Mouse (Mus musculus): ENCODE measurements around the gene Abi3. TPM values are rescaled to one million over a fixed set of nuclear protein-coding genes. Genes with fewer than 3 reads are reported as not detected.
A peak's percentile ranks its signal among the peaks of the same experiment; 100 is the strongest.

Abi3 gene
- polyA plus RNA-seq, 1 experiment: 166 TPM

DNA sequence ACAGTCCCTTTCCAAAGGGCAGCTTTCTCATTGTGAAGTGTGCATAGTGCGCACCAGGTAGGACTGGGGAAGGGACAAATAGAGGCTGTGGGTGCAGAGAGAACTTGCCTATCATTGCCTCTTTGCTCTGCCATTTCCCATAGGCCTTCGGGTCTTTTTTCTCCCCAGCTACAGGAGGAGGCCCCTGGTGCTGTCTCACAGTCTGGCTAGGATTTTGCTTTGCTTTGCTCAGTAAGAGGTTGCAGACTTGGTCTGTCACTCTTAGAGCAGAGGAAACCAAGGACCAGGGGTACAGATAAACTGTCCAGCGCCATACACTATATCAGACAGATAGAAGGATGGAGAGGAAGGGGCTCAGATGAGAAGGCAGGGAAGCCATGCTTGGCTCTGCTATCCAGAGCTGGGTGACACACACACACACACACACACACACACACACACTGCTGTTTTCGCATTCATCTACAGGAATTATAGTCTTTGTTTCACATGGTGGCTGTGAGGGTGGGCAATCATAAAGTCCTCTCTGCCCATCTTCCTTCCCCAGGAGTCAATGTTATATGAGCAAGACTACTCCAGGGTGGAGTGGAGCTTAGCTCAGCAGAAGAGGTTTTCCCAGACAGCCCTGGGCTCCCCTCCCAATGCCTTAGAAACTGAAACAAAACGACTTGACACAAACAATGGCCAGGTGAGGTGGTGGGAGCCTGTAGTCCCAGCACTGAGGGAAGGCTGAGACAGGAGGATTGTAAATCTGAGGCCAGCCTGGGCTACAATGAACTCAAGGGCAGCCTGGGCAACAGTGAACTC, 1.4 kb downstream of the Abi3 start:
- Histone ChIP-seq H3K4me3 (ENCODE audit: extremely low read depth, insufficient read depth, insufficient read length) (peak overlapping the region; percentile 74), H3K27me3 (ENCODE audit: control insufficient read depth, insufficient read depth, low read length) (no peaks in the 10 kb centered on the region), H3K4me1 (ENCODE audit: control insufficient read depth, insufficient read depth, insufficient read length) (peaks cover 47% of the 10 kb centered on the region; the same call in 1 of the 2 replicates), H3K27ac (ENCODE audit: insufficient read depth, low read length) (peak overlapping the region; percentile 94), H3K36me3 (ENCODE audit: control insufficient read depth, insufficient read depth, low read length) (peaks cover 4% of the 10 kb centered on the region; the same call in 1 of the 2 replicates)
- TF ChIP-seq POLR2A (IDR thresholded peaks at IDR 0.05; ENCODE audit: low read depth, low read length) (no peak), CTCF (IDR thresholded peaks at IDR 0.05; ENCODE audit: extremely low read depth, insufficient read depth, insufficient read length, insufficient replicate concordance) (no peak)
- 31% methylated on average over 5 of the region's 5 CpGs for WGBS
- no peak for DNase-seq (ENCODE audit: low read depth in 1 of 2, low spot score in 2 of 2)

DNA sequence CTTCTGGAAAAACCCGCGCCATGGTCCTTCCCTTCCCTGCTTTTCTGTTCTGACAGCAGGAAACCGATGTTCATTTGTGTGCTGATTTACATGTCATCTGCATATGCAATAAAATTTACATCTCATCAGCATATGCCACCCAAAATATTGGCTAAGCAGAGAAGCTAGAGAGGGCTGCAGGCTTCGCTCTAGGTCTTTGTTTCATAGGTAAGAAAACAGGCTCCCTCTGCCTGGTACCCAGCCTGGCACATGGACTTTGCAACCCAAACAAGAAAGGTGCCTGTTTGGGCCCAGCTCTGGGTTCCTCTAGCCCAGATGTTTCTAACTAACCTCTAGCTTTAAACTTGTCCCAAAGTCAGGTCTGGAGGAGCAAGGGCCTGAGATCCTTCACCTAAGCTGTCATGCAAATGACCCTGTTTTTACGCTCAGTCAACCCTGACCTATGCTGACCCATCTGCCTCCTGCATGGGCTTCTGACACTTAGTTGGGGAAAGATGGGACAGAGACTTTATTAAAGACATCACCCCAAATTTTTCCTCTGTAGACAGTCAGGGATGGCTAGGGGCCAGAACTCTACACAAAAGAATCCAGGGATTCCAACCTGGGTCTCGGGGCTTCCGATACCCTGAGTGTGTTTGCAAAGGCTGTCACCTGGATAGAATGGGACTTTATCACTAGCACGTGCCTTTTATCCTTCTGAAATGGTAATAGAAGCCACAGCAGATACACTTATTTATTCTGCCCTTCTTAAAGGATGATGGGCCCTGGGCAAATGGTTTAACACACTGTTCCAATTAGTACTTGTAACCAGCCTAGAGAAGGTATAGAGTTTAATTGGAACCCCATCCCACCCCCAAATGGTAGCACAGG, 3.0 kb downstream of the Abi3 start:
- 51% methylated on average over 8 of the region's 8 CpGs for WGBS
- TF ChIP-seq CTCF (IDR thresholded peaks at IDR 0.05; ENCODE audit: extremely low read depth, insufficient read depth, insufficient read length, insufficient replicate concordance): no peak
- Histone ChIP-seq H3K27me3 (ENCODE audit: control insufficient read depth, insufficient read depth, low read length) (no peaks in the 10 kb centered on the region), H3K4me3 (ENCODE audit: extremely low read depth, insufficient read depth, insufficient read length) (peak overlapping the region; percentile 6; the same call in 1 of the 2 replicates), H3K4me1 (ENCODE audit: control insufficient read depth, insufficient read depth, insufficient read length) (peaks cover 50% of the 10 kb centered on the region; the same call in 1 of the 2 replicates), H3K36me3 (ENCODE audit: control insufficient read depth, insufficient read depth, low read length) (peaks cover 4% of the 10 kb centered on the region; the same call in 1 of the 2 replicates), H3K27ac (ENCODE audit: insufficient read depth, low read length) (peak overlapping the region; percentile 45)
- no peak for DNase-seq (ENCODE audit: low read depth in 1 of 2, low spot score in 2 of 2)

DNA sequence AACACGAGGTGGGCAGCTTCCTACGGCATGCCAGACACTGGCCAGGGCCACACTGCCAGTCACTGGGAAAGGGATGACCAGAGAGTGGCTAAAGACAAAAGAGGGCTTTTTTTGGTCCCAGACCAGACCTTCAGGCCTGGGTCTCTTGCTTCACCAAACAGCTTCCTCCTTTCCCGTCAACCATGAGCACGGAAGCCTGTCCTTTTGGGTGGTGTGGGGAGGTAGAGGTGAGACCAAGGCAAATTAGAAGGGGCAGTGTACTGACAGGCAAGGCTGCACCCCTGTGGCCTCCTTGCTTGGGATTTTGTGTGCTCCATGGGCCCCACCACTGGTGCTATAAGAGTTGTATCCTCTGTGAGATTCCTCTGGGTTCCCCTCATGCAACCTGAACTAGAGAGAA, 3.7 kb downstream of the Abi3 start:
- no peaks in the 10 kb centered on the region for H3K27me3 ChIP-seq (ENCODE audit: control insufficient read depth, insufficient read depth, low read length)
- DNase-seq (ENCODE audit: low read depth in 1 of 2, low spot score in 2 of 2): peak in 1 of 2 experiments; percentile 36
- peaks cover 4% of the 10 kb centered on the region; the same call in 1 of the 2 replicates for H3K36me3 ChIP-seq (ENCODE audit: control insufficient read depth, insufficient read depth, low read length)
- 35% methylated on average over 4 of the region's 4 CpGs for WGBS
- no peak for TF ChIP-seq POLR2A (IDR thresholded peaks at IDR 0.05; ENCODE audit: low read depth, low read length)
- no peak for TF ChIP-seq CTCF (IDR thresholded peaks at IDR 0.05; ENCODE audit: extremely low read depth, insufficient read depth, insufficient read length, insufficient replicate concordance)
- H3K4me3 ChIP-seq (ENCODE audit: extremely low read depth, insufficient read depth, insufficient read length): peak overlapping the region; percentile 6; the same call in 1 of the 2 replicates
- H3K27ac ChIP-seq (ENCODE audit: insufficient read depth, low read length): peak overlapping the region; percentile 45
- peaks cover 50% of the 10 kb centered on the region; the same call in 1 of the 2 replicates for H3K4me1 ChIP-seq (ENCODE audit: control insufficient read depth, insufficient read depth, insufficient read length)

DNA sequence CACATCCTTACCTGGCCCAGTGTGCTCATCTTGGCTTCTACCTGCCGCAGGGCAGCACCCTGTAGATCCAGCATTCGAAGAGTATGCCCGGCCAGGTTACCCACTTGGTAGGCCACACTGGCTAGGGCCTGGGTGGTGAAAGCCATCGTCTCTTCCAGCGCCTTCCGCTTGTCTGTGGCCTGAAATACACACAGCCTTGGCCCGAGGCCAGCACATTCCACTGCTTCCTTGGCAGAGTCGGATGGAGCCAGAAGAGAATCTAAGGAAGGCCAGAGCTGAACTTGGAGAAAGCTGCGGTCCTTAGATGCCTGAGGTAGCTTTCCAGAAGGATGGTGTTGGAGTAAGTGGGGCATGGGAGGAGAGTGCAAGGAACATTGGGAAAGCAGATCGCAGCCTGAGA, 5.2 kb downstream of the Abi3 start, which contains the start of gene Gngt2:
Gngt2 (plus strand) TSS at position 158 of the 400 bp plus-strand sequence.
- Histone ChIP-seq H3K4me3 (ENCODE audit: extremely low read depth, insufficient read depth, insufficient read length) (no peak within 1 kb of the TSS), H3K4me1 (ENCODE audit: control insufficient read depth, insufficient read depth, insufficient read length) (peaks cover 55% of the 10 kb centered on the region; the same call in 1 of the 2 replicates), H3K27me3 (ENCODE audit: control insufficient read depth, insufficient read depth, low read length) (no peaks in the 10 kb centered on the region), H3K36me3 (ENCODE audit: control insufficient read depth, insufficient read depth, low read length) (peaks cover 17% of the 10 kb centered on the region), H3K27ac (ENCODE audit: insufficient read depth, low read length) (peak within 1 kb of the TSS; percentile 71)
- no peak for TF ChIP-seq CTCF (IDR thresholded peaks at IDR 0.05; ENCODE audit: extremely low read depth, insufficient read depth, insufficient read length, insufficient replicate concordance)
- no peak for TF ChIP-seq POLR2A (IDR thresholded peaks at IDR 0.05; ENCODE audit: low read depth, low read length)
- no peak for DNase-seq (ENCODE audit: low read depth in 1 of 2, low spot score in 2 of 2)
- 85% methylated on average over 10 of the region's 10 CpGs for WGBS

DNA sequence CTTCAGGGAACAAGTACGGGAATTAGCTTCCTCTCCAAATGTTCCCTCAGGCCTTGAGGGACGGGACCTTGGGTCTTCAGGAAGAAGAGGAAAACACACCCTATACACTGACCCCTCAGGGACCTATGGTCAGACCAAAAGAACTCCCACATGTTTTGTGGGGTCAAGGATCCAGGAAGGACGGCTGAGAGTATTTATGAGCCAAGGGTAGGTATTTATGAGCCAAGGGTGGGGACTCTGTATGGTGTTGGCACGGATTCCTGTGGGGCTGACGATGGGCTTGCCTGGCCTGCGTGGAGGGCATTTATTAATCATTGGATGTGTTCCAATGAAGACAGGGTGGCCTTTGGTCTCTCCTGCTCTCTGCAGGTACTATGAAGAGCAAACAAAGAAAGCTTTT, 5.8 kb downstream of the Abi3 start:
- no peak for DNase-seq (ENCODE audit: low read depth in 1 of 2, low spot score in 2 of 2)
- WGBS: 72% methylated on average over 6 of the region's 6 CpGs
- Histone ChIP-seq H3K27ac (ENCODE audit: insufficient read depth, low read length) (no peak overlapping the region), H3K4me1 (ENCODE audit: control insufficient read depth, insufficient read depth, insufficient read length) (peaks cover 55% of the 10 kb centered on the region; the same call in 1 of the 2 replicates), H3K27me3 (ENCODE audit: control insufficient read depth, insufficient read depth, low read length) (no peaks in the 10 kb centered on the region), H3K36me3 (ENCODE audit: control insufficient read depth, insufficient read depth, low read length) (peaks cover 17% of the 10 kb centered on the region), H3K4me3 (ENCODE audit: extremely low read depth, insufficient read depth, insufficient read length) (no peak overlapping the region)
- TF ChIP-seq CTCF (IDR thresholded peaks at IDR 0.05; ENCODE audit: extremely low read depth, insufficient read depth, insufficient read length, insufficient replicate concordance): no peak
- no peak for TF ChIP-seq POLR2A (IDR thresholded peaks at IDR 0.05; ENCODE audit: low read depth, low read length)

DNA sequence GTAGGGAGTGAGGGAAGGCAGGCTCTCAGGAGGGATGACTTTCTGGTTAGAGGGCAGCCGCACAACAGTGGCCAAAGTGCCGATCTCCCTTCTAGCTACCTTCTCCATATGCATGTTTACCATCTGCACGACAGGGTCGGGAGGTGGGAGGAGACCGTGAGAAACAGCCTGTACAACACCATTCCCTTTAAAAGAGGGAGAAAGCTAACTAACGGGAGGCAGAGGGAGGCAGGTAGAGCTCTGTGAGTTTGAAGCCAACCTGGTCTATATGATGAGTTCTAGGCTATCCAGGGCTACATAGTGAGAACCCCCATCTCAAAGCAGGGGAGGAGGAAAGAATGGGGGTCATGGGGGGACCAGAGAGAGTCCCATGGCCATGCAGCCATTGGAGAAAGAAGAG, 6.4 kb downstream of the Abi3 start:
- Histone ChIP-seq H3K27me3 (ENCODE audit: control insufficient read depth, insufficient read depth, low read length) (no peaks in the 10 kb centered on the region), H3K27ac (ENCODE audit: insufficient read depth, low read length) (peak overlapping the region; percentile 71), H3K4me1 (ENCODE audit: control insufficient read depth, insufficient read depth, insufficient read length) (peaks cover 61% of the 10 kb centered on the region), H3K36me3 (ENCODE audit: control insufficient read depth, insufficient read depth, low read length) (peaks cover 17% of the 10 kb centered on the region), H3K4me3 (ENCODE audit: extremely low read depth, insufficient read depth, insufficient read length) (no peak overlapping the region)
- TF ChIP-seq CTCF (IDR thresholded peaks at IDR 0.05; ENCODE audit: extremely low read depth, insufficient read depth, insufficient read length, insufficient replicate concordance) (no peak), POLR2A (IDR thresholded peaks at IDR 0.05; ENCODE audit: low read depth, low read length) (no peak)
- no peak for DNase-seq (ENCODE audit: low read depth in 1 of 2, low spot score in 2 of 2)
- 45% methylated on average over 6 of the region's 6 CpGs for WGBS
